Mouse (Mus musculus) embryonic facial prominence, embryonic 11.5 days (tissue): ENCODE measurements around the gene Crabp1. TPM values are rescaled to one million over a fixed set of nuclear protein-coding genes. Genes with fewer than 3 reads are reported as not detected.

ENCODE experiments used
- ATAC-seq: fragments of 200-750 bp; cut with Nextera tagmentation; replicated peaks from 2 replicates; pipeline ENCODE4 v1.8.0; 2017; ENCODE audit warnings: low read depth; ENCODE audit not compliant: insufficient number of reproducible peaks, low FRiP score, low TSS enrichment
- DNase-seq: peaks from one replicate; pipeline ENCODE4 v3.0.0-alpha.2; 2015; ENCODE audit warnings: low spot score
- H3K27ac ChIP-seq: fragments of 300-500 bp; sonication (generic); replicated peaks from 2 replicates; pipeline ENCODE4 v1.5.1; 2014; ENCODE audit warnings: mild to moderate bottlenecking, low read depth, low read length, control low read depth
- H3K27me3 ChIP-seq: fragments of 300-500 bp; sonication (generic); 2 replicates; pipeline ENCODE4 v1.6.1; 2014; ENCODE audit warnings: mild to moderate bottlenecking, low read length, moderate library complexity, mixed read lengths; ENCODE audit not compliant: control insufficient read depth, insufficient read depth
- H3K36me3 ChIP-seq: fragments of 300-500 bp; sonication (generic); replicated peaks from 2 replicates; pipeline ENCODE4 v1.6.1; 2014; ENCODE audit warnings: low read depth, mild to moderate bottlenecking, low read length, moderate library complexity, mixed read lengths; ENCODE audit not compliant: control insufficient read depth, insufficient read depth
- H3K4me1 ChIP-seq: fragments of 300-500 bp; sonication (generic); 2 replicates; pipeline ENCODE4 v1.6.1; 2014; ENCODE audit warnings: low read length, mixed read lengths; ENCODE audit not compliant: control insufficient read depth, insufficient read depth
- H3K4me2 ChIP-seq: fragments of 300-500 bp; sonication (generic); 2 replicates; pipeline ENCODE4 v1.6.1; 2014; ENCODE audit warnings: low read depth, mild to moderate bottlenecking, control low read depth, low read length, moderate library complexity
- H3K4me3 ChIP-seq: fragments of 300-500 bp; sonication (generic); 2 replicates; pipeline ENCODE4 v1.5.1; 2014; ENCODE audit warnings: low read depth, low read length, control low read depth
- H3K9ac ChIP-seq: fragments of 300-500 bp; sonication (generic); replicated peaks from 2 replicates; pipeline ENCODE4 v1.6.1; 2014; ENCODE audit warnings: mild to moderate bottlenecking, control low read depth, low read length
- H3K9me3 ChIP-seq: fragments of 300-500 bp; sonication (generic); replicated peaks from 2 replicates; pipeline ENCODE4 v1.6.1; 2016; ENCODE audit warnings: mild to moderate bottlenecking, low read length, inconsistent platforms, mixed read lengths; ENCODE audit not compliant: control insufficient read depth
- WGBS: fragments of 180-500 bp; shearing (Covaris S2); extraction: QIAGEN DNeasy Blood & Tissue Kit; methylation state at CpG from one replicate; pipeline ENCODE4 v1.1.7; 2014; 5-methylcytosine and 5-hydroxymethylcytosine counted together
- polyA plus RNA-seq: library from polyadenylated mRNA; unstranded; fragments of >200 nt; fragmentation: Nextera tagmentation; extraction: Ambion mirVana; gene quantifications from 2 replicates; pipeline ENCODE4 v1.2.1, GENCODE M21; 2014

Gene Crabp1
- polyA plus RNA-seq, 1 experiment from 2014 or later, result 962 TPM

GRCm38 (mm10) chr9:54779280-54779679 lies 14.7 kb downstream of the Crabp1 start:
- ATAC-seq (no peak), DNase-seq (no peak)
- H3K27ac ChIP-seq, result no peak overlapping the region

DNA sequence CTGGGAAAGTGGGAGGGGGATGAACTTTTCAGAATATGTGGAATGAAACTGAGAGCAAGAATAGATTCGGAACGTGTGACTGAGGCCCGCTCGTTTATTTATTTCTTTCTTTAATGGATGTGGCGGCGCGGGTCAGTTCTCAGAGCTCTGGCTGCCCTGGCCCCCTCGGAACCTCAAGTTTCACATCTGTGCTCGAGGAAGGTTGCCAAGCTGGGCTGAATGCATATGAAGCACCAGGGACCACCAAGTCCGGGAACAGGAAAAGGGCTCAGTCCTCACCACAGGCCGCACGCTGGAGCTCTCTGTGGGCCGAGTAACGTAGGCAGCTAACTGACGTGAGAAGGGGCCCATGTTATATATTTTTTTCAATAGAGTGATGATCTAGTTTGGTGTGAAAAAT lies 18.0 kb downstream of the Crabp1 start:
- WGBS, result 53% methylated on average over 15 of the region's 15 CpGs
- H3K27me3 ChIP-seq, result no peaks in the 10 kb centered on the region
- peaks cover 1% of the 10 kb centered on the region for H3K4me1 ChIP-seq

More at GRCm38 (mm10) chr9:54779280-54779679, 14.7 kb downstream of the Crabp1 start:
- Histone ChIP-seq H3K4me1 (no peaks in the 10 kb centered on the region; the same call in 1 of the 2 replicates), H3K9ac (no peak overlapping the region), H3K4me3 (no peak overlapping the region), H3K4me2 (no peak overlapping the region), H3K9me3 (no peaks in the 10 kb centered on the region), H3K36me3 (no peaks in the 10 kb centered on the region; the same call in 1 of the 2 replicates), H3K27me3 (no peaks in the 10 kb centered on the region)
- 89% methylated on average over 8 of the region's 8 CpGs for WGBS

DNA sequence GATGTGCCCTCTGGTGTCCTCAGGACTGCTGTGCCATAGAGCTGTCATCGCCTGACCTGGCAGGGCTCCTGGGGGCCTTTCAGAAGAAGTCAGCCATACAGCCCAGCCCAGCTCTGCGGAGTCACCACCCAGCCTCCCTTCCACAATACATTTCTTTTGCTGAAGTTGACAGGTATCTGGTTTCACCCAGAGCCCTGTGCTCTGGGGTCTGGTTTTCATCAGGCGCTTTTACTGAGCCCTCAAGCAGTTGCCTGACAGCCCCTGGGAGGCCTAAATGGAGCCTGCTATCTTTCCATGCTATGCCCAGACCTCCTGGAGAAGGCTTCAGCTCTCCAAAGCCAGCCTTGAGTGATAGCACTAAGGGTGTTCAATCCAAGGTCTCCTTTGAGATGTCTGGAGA lies 19.5 kb downstream of the Crabp1 start:
- ATAC-seq (peak; percentile 81), DNase-seq (peak; percentile 89)
- H3K4me2 ChIP-seq, result no peak overlapping the region
- peak overlapping the region; percentile 68 for H3K27ac ChIP-seq
- H3K9me3 ChIP-seq, result no peaks in the 10 kb centered on the region
- no peak overlapping the region; the same call in 1 of the 2 replicates for H3K9ac ChIP-seq
- peaks cover 6% of the 10 kb centered on the region for H3K4me1 ChIP-seq
- WGBS, result 10% methylated on average over 3 of the region's 3 CpGs
- no peaks in the 10 kb centered on the region for H3K27me3 ChIP-seq
- H3K4me3 ChIP-seq, result no peak overlapping the region
- no peaks in the 10 kb centered on the region for H3K36me3 ChIP-seq

More for the DNA sequence above, 18.0 kb downstream of the Crabp1 start:
- peak overlapping the region; percentile 25; the same call in 1 of the 2 replicates for H3K27ac ChIP-seq
- H3K36me3 ChIP-seq, result no peaks in the 10 kb centered on the region
- no peak overlapping the region for H3K4me2 ChIP-seq
- DNase-seq (peak; percentile 36), ATAC-seq (no peak)
- H3K9me3 ChIP-seq, result no peaks in the 10 kb centered on the region
- no peak overlapping the region for H3K9ac ChIP-seq
- H3K4me3 ChIP-seq, result no peak overlapping the region

DNA sequence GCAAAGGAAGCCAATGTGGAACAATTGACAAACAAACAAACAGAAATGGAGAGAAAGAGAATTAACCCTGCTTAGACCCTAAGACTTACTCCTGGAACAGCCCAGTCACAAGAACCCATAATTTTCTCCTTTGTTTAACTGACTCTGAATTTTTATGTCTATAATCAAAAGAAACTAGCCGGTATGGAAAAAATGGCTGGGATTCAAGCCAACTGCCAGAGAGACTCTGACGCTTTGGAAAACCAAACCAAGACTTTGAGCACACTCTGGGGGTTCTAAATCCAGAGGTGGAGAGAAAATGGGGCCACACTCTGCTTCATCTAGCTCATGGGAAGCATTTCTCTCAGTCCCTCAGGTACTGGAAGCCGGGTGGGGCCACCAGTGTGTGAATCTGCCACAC lies 20.7 kb downstream of the Crabp1 start:
- H3K9me3 ChIP-seq, result no peaks in the 10 kb centered on the region
- H3K36me3 ChIP-seq, result no peaks in the 10 kb centered on the region
- no peak overlapping the region for H3K4me3 ChIP-seq
- WGBS, result 88% methylated on average over 3 of the region's 3 CpGs
- no peaks in the 10 kb centered on the region for H3K27me3 ChIP-seq
- peaks cover 6% of the 10 kb centered on the region for H3K4me1 ChIP-seq
- ATAC-seq (no peak), DNase-seq (no peak)
- no peak overlapping the region for H3K27ac ChIP-seq
- H3K9ac ChIP-seq, result no peak overlapping the region
- H3K4me2 ChIP-seq, result no peak overlapping the region

DNA sequence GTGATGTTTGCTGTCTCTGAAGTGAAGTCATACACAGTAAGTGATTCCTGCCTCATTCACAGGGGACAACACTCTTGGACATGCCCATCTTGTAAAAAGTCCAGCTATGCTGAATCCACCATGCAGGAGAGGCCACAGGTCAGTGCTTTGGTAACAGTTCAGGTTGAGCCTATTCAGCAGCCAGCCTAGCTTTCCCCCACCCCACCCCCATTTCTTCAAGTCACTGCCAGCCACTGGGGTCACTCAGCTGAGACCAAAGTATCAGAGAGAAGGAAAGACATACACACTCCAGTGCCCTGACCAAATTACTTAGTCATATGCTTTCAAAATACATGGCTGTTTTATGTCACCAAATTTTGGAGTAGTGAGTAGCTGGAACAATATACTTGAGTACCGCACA lies 21.5 kb downstream of the Crabp1 start:
- Histone ChIP-seq H3K4me3 (no peak overlapping the region), H3K4me2 (no peak overlapping the region), H3K36me3 (no peaks in the 10 kb centered on the region), H3K27me3 (no peaks in the 10 kb centered on the region), H3K4me1 (peaks cover 6% of the 10 kb centered on the region), H3K27ac (no peak overlapping the region), H3K9me3 (no peaks in the 10 kb centered on the region), H3K9ac (no peak overlapping the region)
- WGBS, result 82% methylated on average over 1 of the region's 1 CpGs
- DNase-seq, result no peak
- ATAC-seq, result no peak

GRCm38 (mm10) chr9:54787760-54788159 lies 23.2 kb downstream of the Crabp1 start:
- WGBS, result 18% methylated on average over 8 of the region's 8 CpGs
- Histone ChIP-seq H3K9me3 (no peaks in the 10 kb centered on the region), H3K27ac (peak overlapping the region; percentile 35; the same call in 1 of the 2 replicates), H3K4me1 (peaks cover 6% of the 10 kb centered on the region), H3K9ac (peak overlapping the region; percentile 34; the same call in 1 of the 2 replicates), H3K36me3 (no peaks in the 10 kb centered on the region), H3K27me3 (no peaks in the 10 kb centered on the region), H3K4me3 (no peak overlapping the region), H3K4me2 (no peak overlapping the region; the same call in 1 of the 2 replicates)
- ATAC-seq (peak; percentile 81), DNase-seq (peak; percentile 85)

- ATAC-seq, result no peak
- Histone ChIP-seq H3K27me3 (no peaks in the 10 kb centered on the region), H3K4me2 (no peak overlapping the region), H3K4me3 (no peak overlapping the region), H3K27ac (no peak overlapping the region), H3K9ac (no peak overlapping the region), H3K36me3 (no peaks in the 10 kb centered on the region), H3K4me1 (peaks cover 6% of the 10 kb centered on the region), H3K9me3 (no peaks in the 10 kb centered on the region)
- 84% methylated on average over 5 of the region's 5 CpGs for WGBS
- DNase-seq, result no peak
Observed at GRCm38 (mm10) chr9:54790271-54790670, 25.7 kb downstream of the Crabp1 start.

- Histone ChIP-seq H3K9me3 (no peaks in the 10 kb centered on the region), H3K27me3 (no peaks in the 10 kb centered on the region), H3K4me3 (no peak overlapping the region), H3K4me1 (peaks cover 9% of the 10 kb centered on the region), H3K9ac (no peak overlapping the region), H3K36me3 (no peaks in the 10 kb centered on the region), H3K4me2 (no peak overlapping the region), H3K27ac (peak overlapping the region; percentile 60; the same call in 1 of the 2 replicates)
- DNase-seq (peak; percentile 89), ATAC-seq (peak; percentile 80)
- WGBS, result 11% methylated on average over 10 of the region's 10 CpGs
Observed at GRCm38 (mm10) chr9:54801460-54801961, 37.0 kb downstream of the Crabp1 start.
